Mouse (Mus musculus) liver, embryonic 14.5 days (tissue): Measurements from ENCODE around the gene Gorab. TPM values are rescaled to one million over a fixed set of nuclear protein-coding genes. Genes with fewer than 3 reads are reported as not detected.

ENCODE experiments used
- ATAC-seq: fragments of 200-750 bp; cut with Nextera tagmentation; 2 replicates; pipeline ENCODE4 v1.8.0; 2017; ENCODE audit warnings: moderate number of reproducible peaks, mild to moderate bottlenecking, moderate library complexity; ENCODE audit not compliant: insufficient read depth
- DNase-seq, 3 experiments: peaks; one replicate each; pipeline ENCODE4 v3.0.0-alpha.2; 2012 to 2013; ENCODE audit warnings: low read depth in 3 of 3, low spot score in 3 of 3
- H3K27ac ChIP-seq: fragments of 300-500 bp; sonication (generic); 2 replicates; pipeline ENCODE4 v1.5.1; 2014; ENCODE audit warnings: moderate library complexity, mild to moderate bottlenecking, control low read depth, inconsistent platforms
- H3K27me3 ChIP-seq: fragments of 300-500 bp; sonication (generic); 2 replicates; pipeline ENCODE4 v1.6.1; 2014; ENCODE audit warnings: mild to moderate bottlenecking, low read length, moderate library complexity; ENCODE audit not compliant: control insufficient read depth, insufficient read depth
- H3K36me3 ChIP-seq: fragments of 300-500 bp; sonication (generic); replicated peaks from 2 replicates; pipeline ENCODE4 v1.6.1; 2014; ENCODE audit warnings: low read depth; ENCODE audit not compliant: control insufficient read depth, insufficient read depth
- H3K4me1 ChIP-seq, 2 experiments: fragments of 200-500 bp in 1 of 2; fragments of 300-500 bp in 1 of 2; sonication (generic) in 1 of 2; replicated peaks; 2 replicates each; pipeline ENCODE4 v1.6.1; 2012 to 2014; ENCODE audit warnings: antibody characterized with exemption in 1 of 2, inconsistent platforms in 1 of 2, low read length in 1 of 2; ENCODE audit not compliant: control insufficient read depth in 2 of 2, insufficient read depth in 2 of 2
- H3K4me2 ChIP-seq: fragments of 300-500 bp; sonication (generic); 2 replicates; pipeline ENCODE4 v1.6.1; 2014; ENCODE audit warnings: low read depth, mild to moderate bottlenecking, control low read depth, moderate library complexity
- H3K4me3 ChIP-seq, 2 experiments: fragments of 200-500 bp in 1 of 2; fragments of 300-500 bp in 1 of 2; sonication (generic) in 1 of 2; 2 replicates each; pipeline ENCODE4 v1.5.1; 2012 to 2014; ENCODE audit warnings: low read depth in 2 of 2, low read length in 2 of 2, mild to moderate bottlenecking in 2 of 2, control low read depth in 1 of 2, inconsistent platforms in 1 of 2, moderate library complexity in 1 of 2; ENCODE audit not compliant: insufficient read depth in 1 of 2
- H3K9ac ChIP-seq: fragments of 300-500 bp; sonication (generic); replicated peaks from 2 replicates; pipeline ENCODE4 v1.6.1; 2014; ENCODE audit warnings: mild to moderate bottlenecking, control low read depth, moderate library complexity
- H3K9me3 ChIP-seq: fragments of 300-500 bp; sonication (generic); 2 replicates; pipeline ENCODE4 v1.6.1; 2016; ENCODE audit warnings: low read length, mixed read lengths; ENCODE audit not compliant: control insufficient read depth
- CTCF ChIP-seq: IDR thresholded peaks from 2 replicates; pipeline ENCODE4 v1.5.1; 2016; ENCODE audit warnings: antibody characterized with exemption, low read depth, control low read depth
- EP300 ChIP-seq: IDR thresholded peaks from 2 replicates; pipeline ENCODE4 v1.6.1; 2016; ENCODE audit warnings: antibody characterized with exemption, low read depth
- WGBS: fragments of 180-500 bp; shearing (Covaris S2); extraction: QIAGEN DNeasy Blood & Tissue Kit; methylation state at CpG from one replicate; pipeline ENCODE4 v1.1.7; 2014; ENCODE audit not compliant: insufficient replicate concordance; 5-methylcytosine and 5-hydroxymethylcytosine counted together
- polyA plus RNA-seq, 2 experiments: library from polyadenylated mRNA; depleted of rRNA in 1 of 2; stranded (reverse) in 1 of 2; unstranded in 1 of 2; fragments of >200 nt; fragmentation: Nextera tagmentation in 1 of 2; extraction: Ambion mirVana in 1 of 2; gene quantifications; 2 replicates each; pipeline versions ENCODE4 v1.2.1 to v1.2.3; 2012 to 2014

Gorab gene
- polyA plus RNA-seq, 2 experiments: 2.4 to 3.3 TPM

GRCm38 (mm10) chr1:163383442-163384027 lies 19.9 kb downstream of the Gorab start:
- no peaks in the 10 kb centered on the region for H3K9me3 ChIP-seq
- no peak overlapping the region for H3K4me2 ChIP-seq
- no peaks in the 10 kb centered on the region for H3K27me3 ChIP-seq
- H3K27ac ChIP-seq: no peak overlapping the region
- H3K36me3 ChIP-seq: peaks cover 5% of the 10 kb centered on the region
- no peak overlapping the region for H3K9ac ChIP-seq
- H3K4me3 ChIP-seq: no peak overlapping the region
- no peak for TF ChIP-seq CTCF
- no peak for TF ChIP-seq EP300
- peaks cover 0 to 3% of the 10 kb centered on the region in 2 experiments; a peak in 2 of 4 replicates for H3K4me1 ChIP-seq
- WGBS: 14% methylated on average over 5 of the region's 5 CpGs
- DNase-seq: no peak
- peak; percentile 67 for ATAC-seq

GRCm38 (mm10) chr1:163382048-163382719 lies 21.3 kb downstream of the Gorab start:
- Histone ChIP-seq H3K4me2 (no peak overlapping the region), H3K9me3 (no peaks in the 10 kb centered on the region), H3K4me3 (no peak overlapping the region), H3K27ac (no peak overlapping the region), H3K27me3 (no peaks in the 10 kb centered on the region), H3K9ac (no peak overlapping the region), H3K4me1 (peaks cover 0 to 3% of the 10 kb centered on the region in 2 experiments; a peak in 2 of 4 replicates), H3K36me3 (peaks cover 5% of the 10 kb centered on the region)
- no peak for ATAC-seq
- DNase-seq: no peak
- TF ChIP-seq CTCF (no peak), EP300 (no peak)
- 74% methylated on average over 10 of the region's 10 CpGs for WGBS

GRCm38 (mm10) chr1:163380591-163380990 lies 22.9 kb downstream of the Gorab start:
- TF ChIP-seq EP300: no peak
- no peak for TF ChIP-seq CTCF

GRCm38 (mm10) chr1:163380072-163380471 lies 23.4 kb downstream of the Gorab start:
- no peaks in the 10 kb centered on the region; the same call in 1 of the 2 replicates for H3K36me3 ChIP-seq
- no peak overlapping the region for H3K27ac ChIP-seq
- 55% methylated on average over 4 of the region's 4 CpGs for WGBS
- no peaks in the 10 kb centered on the region for H3K27me3 ChIP-seq
- no peaks in the 10 kb centered on the region for H3K9me3 ChIP-seq
- no peak overlapping the region for H3K9ac ChIP-seq
- no peak overlapping the region for H3K4me3 ChIP-seq
- TF ChIP-seq EP300: no peak
- no peak for TF ChIP-seq CTCF
- DNase-seq (no peak), ATAC-seq (no peak)
- peaks cover 0 to 3% of the 10 kb centered on the region in 2 experiments; a peak in 2 of 4 replicates for H3K4me1 ChIP-seq
- no peak overlapping the region for H3K4me2 ChIP-seq

More at GRCm38 (mm10) chr1:163380591-163380990, 22.9 kb downstream of the Gorab start:
- Histone ChIP-seq H3K27ac (no peak overlapping the region), H3K4me2 (no peak overlapping the region), H3K27me3 (no peaks in the 10 kb centered on the region), H3K4me3 (no peak overlapping the region), H3K36me3 (no peaks in the 10 kb centered on the region; the same call in 1 of the 2 replicates), H3K9ac (no peak overlapping the region), H3K4me1 (peaks cover 0 to 3% of the 10 kb centered on the region in 2 experiments; a peak in 2 of 4 replicates), H3K9me3 (no peaks in the 10 kb centered on the region)
- WGBS: 44% methylated on average over 1 of the region's 1 CpGs
- ATAC-seq (no peak), DNase-seq (no peak)

- H3K4me2 ChIP-seq: no peak overlapping the region
- H3K36me3 ChIP-seq: no peaks in the 10 kb centered on the region
- no peaks in the 10 kb centered on the region for H3K4me1 ChIP-seq
- H3K27ac ChIP-seq: no peak overlapping the region
- no peak overlapping the region for H3K9ac ChIP-seq
- no peak for TF ChIP-seq CTCF
- no peak for TF ChIP-seq EP300
- H3K4me3 ChIP-seq: no peak overlapping the region
- no peaks in the 10 kb centered on the region for H3K27me3 ChIP-seq
- DNase-seq (no peak), ATAC-seq (no peak)
- 64% methylated on average over 6 of the region's 6 CpGs for WGBS
- H3K9me3 ChIP-seq: no peaks in the 10 kb centered on the region
Observed at GRCm38 (mm10) chr1:163377924-163378323, 25.5 kb downstream of the Gorab start.
